Mouse (Mus musculus) gastrocnemius, postnatal 4 days (tissue): ENCODE data around the gene Dpp6. TPM values are rescaled to one million over a fixed set of nuclear protein-coding genes. Genes with fewer than 3 reads are reported as not detected.

Experiments
- DNase-seq, 2 experiments: peaks; one replicate each; pipeline ENCODE4 v3.0.0; 2021 to 2022; ENCODE audit warnings: low spot score in 2 of 2, mixed read lengths in 2 of 2
- long read RNA-seq, 2 experiments: library from polyadenylated mRNA; stranded (forward); transcript quantifications; one replicate each; pipeline ENCODE4 v2.0.0; 2021
- total RNA-seq, 2 experiments: library from RNA; stranded (reverse); gene quantifications; 2 replicates each; pipeline ENCODE4 v1.2.3; 2021

Dpp6 gene
- total RNA-seq = 1 to 10 TPM; 5.0 to 5.6 TPM
- long read RNA-seq, experiment 1, partial matches to known transcripts = 1 of 2 reads
- long read RNA-seq, experiment 1, other reads (novel, unspliced or antisense) = 1 of 2 reads
- long read RNA-seq, experiment 2 = 0 reads

- no peak for DNase-seq
Observed at GRCm38 (mm10) chr5:26816975-26817941, at the start of gene Dpp6. TSS of gene Dpp6 (plus strand) at chr5:26817203.

- DNase-seq = no peak
Observed at GRCm38 (mm10) chr5:26783955-26784354, 33.0 kb upstream of the Dpp6 start.

- no peak for DNase-seq
Observed at GRCm38 (mm10) chr5:26795524-26795923, 21.5 kb upstream of the Dpp6 start.

- no peak for DNase-seq
Observed at GRCm38 (mm10) chr5:26835972-26836371, 19.0 kb downstream of the Dpp6 start.

- DNase-seq = no peak
Observed at GRCm38 (mm10) chr5:26841151-26841550, 24.1 kb downstream of the Dpp6 start.

GRCm38 (mm10) chr5:26854746-26855145 lies 37.7 kb downstream of the Dpp6 start:
- DNase-seq = no peak

GRCm38 (mm10) chr5:26875449-26875848 lies 58.4 kb downstream of the Dpp6 start:
- no peak for DNase-seq

- no peak for DNase-seq
Observed at GRCm38 (mm10) chr5:26887496-26887895, 70.5 kb downstream of the Dpp6 start.

- no peak for DNase-seq
Observed at GRCm38 (mm10) chr5:26888080-26888479, 71.1 kb downstream of the Dpp6 start.

- peak in 1 of 2 experiments; percentile 8 for DNase-seq
Observed at GRCm38 (mm10) chr5:26894346-26894745, 77.3 kb downstream of the Dpp6 start.

GRCm38 (mm10) chr5:26903786-26904185 lies 86.8 kb downstream of the Dpp6 start:
- DNase-seq = no peak

- peak in 1 of 2 experiments; percentile 29 for DNase-seq
Observed at GRCm38 (mm10) chr5:26904324-26905041, 87.5 kb downstream of the Dpp6 start.

GRCm38 (mm10) chr5:26907151-26907550 lies 90.1 kb downstream of the Dpp6 start:
- DNase-seq = no peak

- DNase-seq = no peak
Observed at GRCm38 (mm10) chr5:26908612-26909011, 91.6 kb downstream of the Dpp6 start.

- DNase-seq = no peak
Observed at GRCm38 (mm10) chr5:26910353-26910752, 93.3 kb downstream of the Dpp6 start.

- DNase-seq = no peak
Observed at GRCm38 (mm10) chr5:26911965-26912364, 95.0 kb downstream of the Dpp6 start.

GRCm38 (mm10) chr5:26918763-26919162 lies 101.8 kb downstream of the Dpp6 start:
- no peak for DNase-seq

GRCm38 (mm10) chr5:26924552-26924951 lies 107.5 kb downstream of the Dpp6 start:
- DNase-seq = no peak

- DNase-seq = no peak
Observed at GRCm38 (mm10) chr5:26932413-26933122, 115.6 kb downstream of the Dpp6 start.

- DNase-seq = no peak
Observed at GRCm38 (mm10) chr5:26934911-26935310, 117.9 kb downstream of the Dpp6 start.

- DNase-seq = no peak
Observed at GRCm38 (mm10) chr5:26941471-26941870, 124.5 kb downstream of the Dpp6 start.
